Comparison of ENCODE assay signal across 16 mouse cellular contexts in genomic region chr17:26384111-26384510, GRCm38 (mm10). TPM values are rescaled to one million over a fixed set of nuclear protein-coding genes. Genes with fewer than 3 reads are reported as not detected.
DNase-seq lines count a peak whose midpoint lies in the region; ATAC-seq and TF ChIP-seq lines count a peak whose summit lies in the region.
"Had no signal": no experiment of that assay in that cellular context is flagged by ENCODE, and none has a peak within 500 bp of the region (broad histone marks: within the 10 kb centered on the region; RNA-seq: fewer than 3 reads in every experiment).

No protein-coding gene starts in this region.

- no peaks in the 10 kb centered on the region for H3K36me3 ChIP-seq in intestine, postnatal 0 days (ENCODE audit: control insufficient read depth, insufficient read depth)
- H3K36me3 ChIP-seq: embryonic facial prominence, embryonic 12.5 days; forebrain, embryonic 15.5 days; heart, embryonic 12.5 days; hindbrain, embryonic 15.5 days had no signal

- peak; percentile 55 for ATAC-seq in intestine, postnatal 0 days
- ATAC-seq: forebrain, embryonic 15.5 days had no signal

- H3K9ac ChIP-seq in intestine, postnatal 0 days (ENCODE audit: low read depth, low read length): no peak overlapping the region
- H3K9ac ChIP-seq: embryonic facial prominence, embryonic 12.5 days; forebrain, embryonic 15.5 days; heart, embryonic 12.5 days; hindbrain, embryonic 15.5 days had no signal

- no peak overlapping the region for H3K4me2 ChIP-seq in intestine, postnatal 0 days (replicated peaks; ENCODE audit: low read depth)
- H3K4me2 ChIP-seq: embryonic facial prominence, embryonic 12.5 days; forebrain, embryonic 15.5 days; heart, embryonic 12.5 days; hindbrain, embryonic 15.5 days had no signal

- TF ChIP-seq CTCF in intestine, postnatal 0 days (IDR thresholded peaks at IDR 0.05; ENCODE audit: low read depth): no peak

- peaks cover 58% of the 10 kb centered on the region for H3K4me1 ChIP-seq in brown adipose tissue, adult 24 weeks (ENCODE audit: control insufficient read depth, insufficient read depth, insufficient read length, low read length)
- peaks cover 6% of the 10 kb centered on the region for H3K4me1 ChIP-seq in intestine, postnatal 0 days (replicated peaks; ENCODE audit: control insufficient read depth, insufficient read depth, low read length)

- H3K27me3 ChIP-seq in intestine, postnatal 0 days (replicated peaks; ENCODE audit: control insufficient read depth, insufficient read depth, low read length): no peaks in the 10 kb centered on the region
- H3K27me3 ChIP-seq: embryonic facial prominence, embryonic 12.5 days; forebrain, embryonic 15.5 days; hindbrain, embryonic 15.5 days had no signal

- no peak overlapping the region for H3K4me3 ChIP-seq in brown adipose tissue, adult 24 weeks (ENCODE audit: insufficient read depth, low read depth, low read length)
- no peak overlapping the region for H3K4me3 ChIP-seq in intestine, postnatal 0 days (ENCODE audit: low read depth, low read length)
- H3K4me3 ChIP-seq: embryonic facial prominence, embryonic 12.5 days; forebrain, embryonic 15.5 days; heart, embryonic 12.5 days; hindbrain, embryonic 15.5 days had no signal

- WGBS in intestine, postnatal 0 days: 69% methylated on average over 3 of the region's 3 CpGs

- no peaks in the 10 kb centered on the region for H3K9me3 ChIP-seq in intestine, postnatal 0 days (ENCODE audit: control insufficient read depth)
- H3K9me3 ChIP-seq: embryonic facial prominence, embryonic 12.5 days; forebrain, embryonic 15.5 days; heart, embryonic 12.5 days; hindbrain, embryonic 15.5 days had no signal

- peak; percentile 22 to 29 for DNase-seq in heart, adult 18-20 months
- no peak for DNase-seq in heart, postnatal 4 days
- DNase-seq in yolk sac, embryonic 10.5 days (ENCODE audit: low spot score): peak; percentile 21
- DNase-seq in spleen, postnatal 10 days (ENCODE audit: low spot score in 2 of 2): no peak
- DNase-seq in testis, postnatal 10 days (ENCODE audit: low spot score): no peak
- DNase-seq: adrenal gland, adult 2 months; adrenal gland, postnatal 25 days; cerebellum, adult 2 months; cerebellum, postnatal 10 days; gastrocnemius, postnatal 14 days had no signal

- H3K27ac ChIP-seq in brown adipose tissue, adult 24 weeks (replicated peaks; ENCODE audit: low read depth, low read length): peak overlapping the region; percentile 100
- H3K27ac ChIP-seq in intestine, postnatal 0 days (ENCODE audit: low read depth, low read length): peak overlapping the region; percentile 75
- H3K27ac ChIP-seq: embryonic facial prominence, embryonic 12.5 days; forebrain, embryonic 15.5 days; hindbrain, embryonic 15.5 days had no signal

RNA-seq across cellular contexts. Expression of gene Neurl1b, which starts 30.5 kb away (rescaled TPM):
- 1 to 10 TPM; 5.6 to 5.9 TPM for total RNA-seq in heart, adult 18-20 months (2021)
- total RNA-seq in heart, postnatal 4 days (2021): 10 to 100 TPM; 81.4 to 87.9 TPM
- 0.99 and 1.8 TPM in 2 replicates for polyA plus RNA-seq in brown adipose tissue, adult 24 weeks (2012; ENCODE audit: insufficient read depth, insufficient read length, missing spikeins)
- 1.5 TPM in 2 replicates for polyA plus RNA-seq in intestine, postnatal 0 days (2015; fragmentation: Nextera tagmentation; extraction: Ambion mirVana)

Comparison
In these comparisons a context has a peak if more than half of its experiments do, and no peak if none do; other contexts are left out.
1. DNase-seq: peak in heart, adult 18-20 months (2 of 2) and yolk sac, embryonic 10.5 days (single experiment); none in heart, postnatal 4 days (single experiment), spleen, postnatal 10 days (0 of 2) and testis, postnatal 10 days (single experiment).
2. RNA of gene Neurl1b, which starts 30.5 kb away (total RNA-seq): 81.4 to 87.9 TPM in heart, postnatal 4 days; 5.6 to 5.9 TPM in heart, adult 18-20 months; every median in the first group is over 10 times any median in the second.